Mouse (Mus musculus) v-Abl transformed pro-B cells (cell line): ENCODE results near the gene Olfr356.

Source experiments
- in situ Hi-C, 2 experiments: fragments of 400-800 bp; cut with MboI; formaldehyde crosslinking; loops; one replicate each; pipeline ENCODE4 v1.15.1; 2025; ENCODE audit not compliant: unreplicated experiment in 2 of 2

The Olfr356 gene

DNA sequence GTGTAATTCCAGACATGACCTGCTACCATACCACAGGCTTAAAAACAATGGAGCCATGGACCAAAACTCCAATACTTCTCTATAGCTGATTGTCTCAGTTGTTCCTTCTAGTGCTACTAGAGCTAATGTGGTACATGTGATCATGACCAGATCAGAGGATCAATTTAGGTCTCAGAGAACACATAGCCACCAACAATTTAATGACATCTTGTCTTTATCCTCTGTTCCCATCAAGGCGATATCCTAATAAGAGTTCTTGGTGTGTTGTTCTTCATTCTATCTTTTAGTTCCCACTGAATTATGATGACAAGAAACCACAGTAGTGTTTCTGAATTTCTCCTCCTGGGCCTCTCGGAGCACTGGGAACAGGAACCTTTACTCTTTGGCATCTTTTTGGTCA is at the start of gene Olfr356:
Gene Olfr356, plus strand, starts transcription at position 301 of the 400 bp plus-strand sequence.
- in situ Hi-C loops = no loop called here

DNA sequence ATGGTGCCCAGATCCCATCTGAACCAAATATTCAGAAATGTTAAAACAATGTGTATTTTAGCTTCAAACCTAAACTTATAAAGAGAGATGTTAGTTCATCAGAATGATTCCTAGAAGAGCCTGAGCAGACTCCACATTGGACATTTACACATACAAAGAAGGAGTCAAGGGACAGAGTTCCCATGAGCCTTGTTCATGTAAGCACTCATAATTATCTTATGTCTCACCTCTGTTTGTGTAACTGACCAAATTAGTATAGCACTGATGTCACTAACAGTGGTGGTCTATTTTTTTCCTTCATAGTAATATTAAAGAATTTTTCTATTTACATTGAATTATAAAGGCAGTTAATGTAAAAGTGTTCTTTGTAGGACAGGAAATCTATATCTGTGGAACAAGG is 44.1 kb upstream of the Olfr356 start, which contains the start of gene Olfr353:
Gene Olfr353, minus strand, starts transcription at position 101 of the 400 bp plus-strand sequence.
- in situ Hi-C loops = no loop called here

DNA sequence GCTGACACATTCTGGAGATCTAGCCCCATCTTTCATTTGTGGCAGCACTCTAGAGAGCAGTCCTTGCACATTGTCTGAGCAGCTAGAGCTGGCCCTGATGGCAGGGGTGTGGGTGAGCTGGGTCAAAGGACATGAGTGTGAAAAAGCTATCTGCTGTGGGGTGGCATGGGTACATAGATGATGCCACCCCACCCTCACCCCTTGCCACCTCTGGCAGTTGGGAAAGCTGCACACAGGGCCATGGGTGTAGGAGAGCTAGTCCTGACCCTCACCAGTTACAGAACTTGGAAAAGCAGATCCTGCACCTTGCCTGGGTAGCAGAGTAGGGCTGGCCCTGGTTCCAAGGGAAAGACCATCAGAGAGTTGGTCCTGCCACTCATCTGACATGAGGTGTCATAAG is 39.8 kb upstream of the Olfr356 start:
- in situ Hi-C loops = no loop called here

DNA sequence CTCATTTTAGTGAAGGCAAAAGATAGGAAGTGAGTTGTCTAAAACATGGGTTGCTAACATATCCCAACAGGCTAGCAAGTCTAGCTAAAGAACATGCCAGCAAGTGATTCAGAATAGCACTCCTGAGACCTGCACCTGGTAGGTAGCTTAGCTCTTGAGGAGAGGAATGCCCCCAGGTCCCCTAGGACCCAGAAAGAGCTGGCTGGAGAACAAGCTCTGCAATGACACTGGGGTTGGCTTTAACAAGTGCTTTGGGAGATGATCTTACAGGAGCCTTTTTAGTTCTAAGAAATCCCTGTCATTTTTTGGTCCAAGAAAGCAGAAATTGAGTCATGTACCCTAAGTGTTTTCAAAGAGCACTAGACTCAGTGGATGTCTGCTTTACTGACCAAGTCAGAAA is 31.5 kb upstream of the Olfr356 start, which contains the start of gene Olfr354:
Gene Olfr354, plus strand, starts transcription at position 301 of the 400 bp plus-strand sequence.
- in situ Hi-C loops = no loop called here

DNA sequence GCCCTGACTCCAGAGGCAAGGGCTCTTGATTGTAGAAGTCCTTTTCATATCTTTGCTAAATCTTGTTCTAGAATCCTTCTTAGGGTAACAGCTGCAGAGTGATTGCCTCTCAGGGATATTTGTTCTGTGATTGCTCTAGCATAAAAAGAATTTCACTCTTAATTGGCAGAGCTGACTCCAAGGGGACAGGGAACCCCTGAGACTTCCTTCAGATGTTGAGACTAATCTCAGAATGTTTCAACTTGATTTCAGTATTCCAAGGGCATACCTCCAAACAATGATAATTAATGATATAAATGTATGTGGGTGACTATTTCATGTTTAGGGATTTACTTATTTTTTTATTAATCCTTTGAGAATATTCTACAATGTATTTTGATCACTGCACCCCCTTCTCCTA is 8.1 kb upstream of the Olfr356 start, which contains the start of gene Olfr355:
Gene Olfr355, minus strand, starts transcription at position 101 of the 400 bp plus-strand sequence.
- in situ Hi-C loops = no loop called here
